Mouse (Mus musculus) brain, embryonic 18.5 days (tissue): ENCODE measurements around the gene Cbln3.

Experiments used
- DNase-seq: peaks from one replicate; pipeline ENCODE4 v3.0.0-alpha.2; 2012; ENCODE audit warnings: low read depth, low spot score

The Cbln3 gene

GRCm38 (mm10) chr14:55879623-55880022, 4.6 kb downstream of the Cbln3 start:
- no peak for DNase-seq

DNA sequence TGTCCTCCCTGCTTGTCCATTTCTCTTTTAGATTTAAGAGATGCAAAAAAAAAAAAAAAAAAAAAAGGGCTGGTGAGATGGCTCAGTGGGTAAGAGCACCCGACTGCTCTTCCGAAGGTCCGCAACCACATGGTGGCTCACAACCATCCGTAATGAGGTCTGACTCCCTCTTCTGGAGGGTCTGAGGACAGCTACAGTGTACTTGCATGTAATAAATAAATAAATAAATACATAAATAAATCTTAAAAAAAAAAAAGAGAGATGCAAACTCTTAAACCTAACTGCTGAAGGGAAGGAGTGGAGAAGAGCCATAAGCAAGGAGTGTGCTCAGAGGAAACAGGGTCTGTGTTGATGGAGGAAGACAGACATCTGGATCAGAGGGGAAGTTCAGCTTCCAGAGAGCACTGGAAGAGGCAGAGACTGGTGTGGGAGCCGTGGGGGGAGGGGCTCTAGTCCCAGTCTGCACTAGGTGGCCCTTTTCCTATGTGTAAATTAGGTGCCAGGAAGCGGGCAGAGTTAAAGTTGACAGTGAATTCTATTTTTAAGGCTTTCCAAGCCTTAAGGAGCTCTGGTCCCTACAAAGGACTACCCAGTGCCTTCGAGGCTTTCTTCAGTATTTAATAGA, 5.8 kb downstream of the Cbln3 start:
- DNase-seq: no peak

DNA sequence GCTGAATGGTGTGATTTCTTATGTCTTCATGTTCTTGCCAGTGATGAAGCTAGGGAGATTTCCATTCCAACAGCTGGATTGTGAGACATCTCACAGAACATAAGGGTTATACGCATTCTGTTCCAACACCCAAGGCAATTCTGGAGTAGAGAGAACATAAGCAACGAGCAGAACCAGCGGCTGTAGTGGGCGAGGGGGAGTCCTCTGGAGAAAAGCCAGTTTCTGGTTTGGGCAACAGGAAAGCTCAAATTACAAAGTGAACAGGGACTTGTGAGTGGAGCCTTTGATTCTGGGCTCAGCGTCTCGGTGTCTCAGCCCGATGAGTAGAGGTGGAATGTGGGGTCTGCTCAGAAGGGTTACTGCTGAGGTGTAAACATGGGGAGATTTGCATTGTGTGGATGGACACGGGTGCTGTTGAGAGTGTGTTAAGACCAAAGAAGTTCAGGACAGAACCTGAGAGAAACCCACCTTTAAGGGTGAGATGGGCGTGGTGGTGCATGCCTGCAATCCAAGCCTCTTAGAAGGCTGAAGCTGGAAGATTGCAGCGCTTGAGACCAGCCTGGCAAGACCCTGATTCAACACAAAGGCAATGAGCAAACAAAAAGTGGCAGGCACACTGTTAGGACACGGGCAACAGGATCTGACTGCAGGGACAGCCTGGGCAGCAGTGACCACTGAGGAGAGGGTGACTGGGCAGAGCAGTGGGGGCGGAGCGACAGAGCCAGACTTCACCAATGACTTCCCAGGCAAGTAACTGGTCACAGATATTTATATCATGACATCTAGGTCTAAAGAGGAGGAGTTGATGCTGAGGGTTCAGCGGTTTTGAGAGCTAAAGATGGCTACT, 6.5 kb downstream of the Cbln3 start:
- DNase-seq: no peak

DNA sequence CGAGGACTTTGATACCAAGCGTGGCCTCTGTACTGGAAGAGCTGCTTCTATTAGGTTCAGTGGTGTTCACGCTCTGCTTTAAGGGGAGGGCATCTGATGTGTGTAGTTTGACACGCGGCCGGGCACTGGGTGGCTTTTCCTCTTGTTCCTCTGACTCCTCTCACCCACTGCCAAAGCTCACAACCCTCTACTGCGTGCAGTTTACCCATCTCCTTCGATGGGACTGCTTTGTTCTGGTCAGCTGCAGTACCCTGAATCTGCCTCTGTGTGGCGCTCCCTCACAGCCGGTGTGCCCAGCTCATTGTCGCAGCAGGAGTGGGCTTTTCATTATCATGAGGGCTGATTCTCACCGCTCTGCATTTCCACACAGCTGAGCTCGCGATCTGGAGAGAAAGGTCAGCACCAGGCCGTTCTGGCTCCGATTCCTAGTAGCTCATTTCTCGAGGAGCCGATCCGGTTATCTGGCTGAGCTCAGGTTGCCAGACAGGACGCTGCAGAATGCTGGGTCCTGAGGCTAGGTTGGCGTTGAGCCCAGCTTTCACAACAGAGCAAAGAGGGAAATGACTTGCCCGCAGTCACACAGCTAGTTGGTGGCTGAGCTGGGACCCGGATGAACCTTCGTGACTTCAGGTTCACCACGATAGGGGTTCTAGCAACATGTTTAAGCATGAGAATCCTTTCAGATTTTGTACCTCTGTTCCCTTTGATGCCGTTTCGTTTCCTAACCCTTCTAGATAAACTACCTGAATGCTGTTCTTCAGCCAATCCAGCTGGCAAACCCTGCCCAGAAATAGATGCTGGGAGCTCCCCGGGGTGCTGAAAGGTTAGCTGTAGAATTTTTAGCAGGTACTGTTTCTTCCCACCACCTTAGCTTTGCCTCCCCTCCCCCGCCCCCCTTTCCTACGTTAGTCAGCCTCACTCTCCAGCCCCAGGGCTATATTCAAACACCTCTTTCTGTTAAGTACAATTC, 10.2 kb downstream of the Cbln3 start:
- no peak for DNase-seq

DNA sequence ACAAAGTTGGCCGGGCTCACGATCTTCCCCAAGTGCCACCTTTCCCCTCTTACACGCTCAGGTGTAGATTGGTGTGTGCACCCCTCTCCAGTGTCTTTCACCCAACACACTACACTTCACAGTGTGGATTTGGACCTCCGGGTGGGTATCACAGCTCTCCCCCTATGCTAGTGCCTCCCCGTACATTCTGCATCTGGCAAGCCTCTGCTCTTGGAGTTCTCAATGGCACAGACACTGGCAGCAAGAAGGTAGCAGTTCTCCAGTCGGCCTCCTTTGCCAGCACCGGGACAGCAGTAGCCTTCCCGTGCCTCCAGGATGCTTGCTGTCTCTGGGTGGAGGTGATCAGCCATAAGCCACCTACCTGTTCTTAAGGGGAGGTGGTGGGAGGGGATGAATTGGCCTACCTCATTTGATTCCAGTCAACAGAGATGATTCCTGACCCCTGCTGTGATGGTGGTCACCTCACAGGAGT, 10.9 kb downstream of the Cbln3 start:
- no peak for DNase-seq

- DNase-seq: no peak
Measured at GRCm38 (mm10) chr14:55872551-55872950, 11.6 kb downstream of the Cbln3 start.

GRCm38 (mm10) chr14:55872039-55872438, 12.2 kb downstream of the Cbln3 start:
- no peak for DNase-seq

- DNase-seq: no peak
Measured at GRCm38 (mm10) chr14:55869538-55869937, 14.7 kb downstream of the Cbln3 start.

DNA sequence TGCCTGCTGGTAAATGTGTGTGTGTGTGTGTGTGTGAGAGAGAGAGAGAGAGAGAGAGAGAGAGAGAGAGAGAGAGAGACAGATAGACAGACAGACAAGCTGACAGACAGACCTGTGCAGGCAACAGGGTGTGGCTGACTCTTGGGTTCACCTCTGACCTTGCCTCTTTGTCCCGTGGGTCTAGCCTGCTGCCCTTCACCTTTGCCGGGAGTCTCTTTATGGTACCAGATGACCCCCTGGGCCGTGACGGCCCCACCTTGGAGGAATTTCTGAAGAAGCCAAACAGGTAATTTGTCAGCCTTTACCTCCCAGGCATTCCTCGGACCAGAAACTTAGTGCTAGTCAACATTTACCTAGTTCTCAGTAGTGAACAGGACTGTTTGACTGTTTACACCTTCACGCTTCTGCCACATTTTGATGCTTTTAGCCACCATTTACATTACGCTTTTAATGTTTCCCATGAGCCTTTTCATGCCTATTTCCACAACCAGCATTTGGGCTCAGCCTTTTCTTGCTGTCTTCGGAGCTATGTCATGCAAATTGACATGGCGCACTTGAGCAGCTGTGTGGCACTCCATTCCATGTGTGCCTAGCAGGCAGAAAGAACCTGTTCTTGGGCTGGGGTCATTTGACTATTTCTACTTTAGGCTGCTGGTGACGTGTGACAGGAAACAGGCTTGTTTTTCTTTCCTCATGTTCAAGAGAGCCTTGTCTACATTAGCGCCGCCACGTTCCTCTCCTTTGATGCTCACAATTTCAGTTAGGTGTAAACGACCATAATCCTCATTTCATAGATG, 15.8 kb downstream of the Cbln3 start:
- DNase-seq: no peak

DNA sequence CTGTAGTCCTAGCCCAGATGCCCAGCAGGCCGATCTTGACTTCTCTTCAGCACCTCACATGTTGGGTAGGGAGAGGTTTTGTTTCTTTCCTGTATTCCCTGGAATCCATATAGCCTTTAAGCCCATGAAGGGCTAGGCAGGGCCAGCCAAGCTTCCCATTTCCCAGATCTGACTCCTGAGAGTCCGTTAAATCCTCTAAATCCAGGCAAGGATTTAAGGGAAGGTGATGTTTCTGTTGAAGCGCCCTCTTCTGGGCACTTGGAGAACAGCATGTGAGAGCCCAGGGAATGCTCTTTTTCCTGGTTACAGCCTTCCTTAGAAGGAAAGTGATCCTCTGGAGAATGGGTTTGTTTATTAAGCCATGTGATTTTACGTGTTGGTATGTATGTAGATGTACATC, 17.2 kb downstream of the Cbln3 start:
- no peak for DNase-seq

DNA sequence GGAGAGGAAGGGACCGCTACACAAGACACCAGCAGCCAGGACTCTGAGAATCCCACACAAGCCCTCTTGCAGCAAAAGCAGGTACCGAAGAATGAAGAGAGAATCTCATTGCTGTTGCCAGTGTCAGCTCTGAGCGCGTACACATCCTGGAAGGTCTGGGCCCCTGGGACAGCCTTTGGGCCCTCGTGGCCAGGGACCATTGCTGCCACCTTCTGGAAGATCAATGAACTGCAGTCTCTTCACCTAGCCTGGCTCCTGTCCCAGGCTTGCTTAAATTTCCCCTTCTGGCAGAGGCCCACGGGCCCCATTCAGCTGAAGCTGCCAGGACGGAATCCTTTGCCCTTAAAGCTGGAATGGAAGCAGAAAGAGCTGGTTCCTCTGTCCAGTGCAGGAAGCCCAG, 20.4 kb downstream of the Cbln3 start:
- no peak for DNase-seq

GRCm38 (mm10) chr14:55862970-55863369, 21.2 kb downstream of the Cbln3 start:
- DNase-seq: no peak

- DNase-seq: no peak
Measured at GRCm38 (mm10) chr14:55862186-55862585, 22.0 kb downstream of the Cbln3 start.

- no peak for DNase-seq
Measured at GRCm38 (mm10) chr14:55857588-55857987, 26.6 kb downstream of the Cbln3 start.

DNA sequence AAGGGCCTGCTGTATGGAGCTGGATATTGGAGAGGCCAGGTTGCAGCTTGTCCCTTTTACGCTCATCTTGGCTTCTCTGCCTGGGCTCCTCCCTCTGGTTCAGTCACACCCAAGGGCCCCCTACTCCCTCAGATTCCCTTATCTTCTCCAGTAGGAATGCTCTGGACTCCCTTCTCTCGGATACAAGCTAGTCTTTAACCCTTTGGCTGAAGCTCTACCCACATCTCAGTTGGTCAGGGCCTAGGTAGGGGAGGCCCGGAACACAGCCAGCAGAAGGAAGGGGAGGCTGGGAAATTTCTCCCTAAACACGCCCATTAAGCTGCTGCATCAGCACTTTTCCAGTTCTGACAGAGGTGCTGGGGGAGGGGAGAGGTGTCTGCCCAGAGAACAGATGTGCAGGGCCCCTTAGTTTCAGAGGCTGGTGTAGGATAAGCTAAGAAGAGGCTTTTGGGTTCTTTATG, 29.1 kb downstream of the Cbln3 start:
- no peak for DNase-seq

DNA sequence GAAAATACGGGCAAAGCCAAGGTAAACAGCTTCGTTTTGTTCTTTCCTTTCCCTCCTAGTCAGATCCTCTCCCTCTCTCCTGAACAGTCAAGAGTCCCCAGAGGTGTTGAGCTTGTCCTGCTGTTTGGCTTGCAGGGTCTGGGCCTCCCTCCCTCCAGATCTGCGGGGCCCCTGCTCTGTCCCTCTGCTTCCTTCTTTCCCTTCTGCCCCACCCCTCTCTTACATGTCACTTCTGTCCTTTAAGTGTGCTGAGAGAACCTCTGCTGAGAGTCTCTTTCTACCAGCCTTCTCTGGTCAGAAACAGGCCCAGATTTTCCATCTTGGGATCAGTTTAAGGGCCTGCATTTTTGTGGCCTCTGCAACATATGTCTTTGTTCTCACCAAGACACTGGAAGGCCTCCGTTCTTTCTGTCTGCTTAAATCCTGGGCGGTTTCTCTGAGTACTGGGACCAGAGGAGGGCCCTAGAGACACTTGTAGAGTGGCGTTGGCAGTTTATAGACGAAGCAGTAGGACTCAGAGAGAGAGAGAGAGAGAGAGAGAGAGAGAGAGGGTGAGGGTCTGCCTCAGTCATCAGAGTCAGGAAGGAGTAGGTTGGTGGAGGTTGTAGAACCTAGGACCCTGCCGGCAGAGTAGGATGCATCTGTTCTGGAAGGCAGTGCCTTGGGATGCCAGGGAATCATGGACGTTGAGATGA, 29.6 kb downstream of the Cbln3 start:
- DNase-seq: no peak

DNA sequence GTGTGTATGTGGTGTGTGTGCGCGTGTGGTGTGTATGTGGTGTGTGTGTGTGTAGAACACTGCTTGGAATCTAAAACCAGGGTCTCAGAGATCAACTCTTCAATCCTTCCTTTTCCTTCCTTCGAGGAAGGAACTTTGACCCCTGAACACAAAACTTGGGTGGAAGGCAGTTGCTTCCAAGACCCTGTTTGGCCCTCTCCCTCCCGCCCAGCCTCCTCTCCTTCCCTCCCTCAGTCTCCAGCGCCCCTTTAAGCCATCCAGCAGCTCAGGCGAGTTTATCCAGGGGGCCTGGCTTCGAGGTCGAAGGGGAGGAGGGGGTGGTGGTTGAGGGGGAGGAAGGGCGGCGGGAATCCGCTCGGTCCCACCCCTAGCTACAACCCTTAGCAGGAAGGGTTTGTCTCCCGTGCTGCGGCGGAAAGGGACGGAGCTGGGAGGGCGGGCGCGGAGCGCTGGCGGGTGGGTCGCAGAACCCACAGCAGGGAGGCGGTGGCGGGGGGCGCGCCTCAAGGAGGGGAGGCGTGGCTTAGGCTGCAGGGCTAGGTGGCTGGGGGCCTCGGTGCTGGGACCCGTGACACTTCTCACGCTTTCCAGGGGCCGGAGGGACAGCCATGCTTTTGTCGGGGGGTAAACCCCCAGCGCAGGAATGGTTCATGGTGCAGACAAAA, 30.4 kb downstream of the Cbln3 start, which contains the start of gene Nynrin:
Nynrin (plus strand) TSS at position 390 of the 665 bp plus-strand sequence.
- DNase-seq: no peak

GRCm38 (mm10) chr14:55852646-55853551, 31.3 kb downstream of the Cbln3 start:
- DNase-seq: no peak

GRCm38 (mm10) chr14:55850885-55851284, 33.3 kb downstream of the Cbln3 start:
- DNase-seq: no peak
